Mouse (Mus musculus) ovary, postnatal 14 days (tissue): ENCODE data around the gene Cabin1.

ENCODE experiments used
- DNase-seq: peaks from one replicate; pipeline ENCODE4 v3.0.0; 2022; ENCODE audit warnings: low spot score

Cabin1 gene

GRCm38 (mm10) chr10:75766856-75767255, 2.7 kb upstream of the Cabin1 start:
- no peak for DNase-seq

GRCm38 (mm10) chr10:75764519-75765473, 655 bp upstream of the Cabin1 start:
- DNase-seq = peak; percentile 60

- DNase-seq = no peak
Measured at GRCm38 (mm10) chr10:75762413-75762812, 1.7 kb downstream of the Cabin1 start.

GRCm38 (mm10) chr10:75760311-75760710, 3.8 kb downstream of the Cabin1 start:
- no peak for DNase-seq

- DNase-seq = no peak
Measured at GRCm38 (mm10) chr10:75756719-75757118, 7.4 kb downstream of the Cabin1 start.

GRCm38 (mm10) chr10:75744017-75744416, 20.1 kb downstream of the Cabin1 start:
- DNase-seq = peak; percentile 70

- DNase-seq = no peak
Measured at GRCm38 (mm10) chr10:75743369-75743768, 20.8 kb downstream of the Cabin1 start.

GRCm38 (mm10) chr10:75740866-75741265, 23.3 kb downstream of the Cabin1 start:
- DNase-seq = no peak

- no peak for DNase-seq
Measured at GRCm38 (mm10) chr10:75725449-75725848, 38.7 kb downstream of the Cabin1 start.

- DNase-seq = no peak
Measured at GRCm38 (mm10) chr10:75720215-75720614, 43.9 kb downstream of the Cabin1 start.

GRCm38 (mm10) chr10:75714795-75715194, 49.3 kb downstream of the Cabin1 start:
- no peak for DNase-seq

GRCm38 (mm10) chr10:75713026-75713425, 51.1 kb downstream of the Cabin1 start:
- no peak for DNase-seq

- DNase-seq = no peak
Measured at GRCm38 (mm10) chr10:75710210-75710609, 53.9 kb downstream of the Cabin1 start.

GRCm38 (mm10) chr10:75709261-75709660, 54.9 kb downstream of the Cabin1 start:
- DNase-seq = no peak

- DNase-seq = no peak
Measured at GRCm38 (mm10) chr10:75708633-75708992, 55.5 kb downstream of the Cabin1 start.

- DNase-seq = no peak
Measured at GRCm38 (mm10) chr10:75707901-75708632, 56.1 kb downstream of the Cabin1 start.

GRCm38 (mm10) chr10:75706632-75707216, 57.4 kb downstream of the Cabin1 start:
- no peak for DNase-seq

- no peak for DNase-seq
Measured at GRCm38 (mm10) chr10:75705681-75706400, 58.3 kb downstream of the Cabin1 start.

- DNase-seq = peak; percentile 67
Measured at GRCm38 (mm10) chr10:75704212-75705185, 59.6 kb downstream of the Cabin1 start.

GRCm38 (mm10) chr10:75703504-75703903, 60.6 kb downstream of the Cabin1 start:
- DNase-seq = no peak

- no peak for DNase-seq
Measured at GRCm38 (mm10) chr10:75702494-75702893, 61.6 kb downstream of the Cabin1 start.
